Mouse (Mus musculus) urinary bladder, postnatal 14 days (tissue): Measurements from ENCODE around the gene Fbxw26.
A peak's percentile ranks its signal among the peaks of the same experiment; 100 is the strongest.
"Not testable (repeated sequence)": the region's sequence is repeated elsewhere in the genome, so short reads cannot be mapped to it uniquely, and the experiment has no call there.

Experiments
- DNase-seq: peaks from one replicate; pipeline ENCODE4 v3.0.0; 2021; ENCODE audit warnings: low spot score

Fbxw26 gene

GRCm38 (mm10) chr9:109745989-109746388, at the start of gene Fbxw26:
Gene Fbxw26 (minus strand): TSS chr9:109746089.
- not testable (repeated sequence) for DNase-seq

DNA sequence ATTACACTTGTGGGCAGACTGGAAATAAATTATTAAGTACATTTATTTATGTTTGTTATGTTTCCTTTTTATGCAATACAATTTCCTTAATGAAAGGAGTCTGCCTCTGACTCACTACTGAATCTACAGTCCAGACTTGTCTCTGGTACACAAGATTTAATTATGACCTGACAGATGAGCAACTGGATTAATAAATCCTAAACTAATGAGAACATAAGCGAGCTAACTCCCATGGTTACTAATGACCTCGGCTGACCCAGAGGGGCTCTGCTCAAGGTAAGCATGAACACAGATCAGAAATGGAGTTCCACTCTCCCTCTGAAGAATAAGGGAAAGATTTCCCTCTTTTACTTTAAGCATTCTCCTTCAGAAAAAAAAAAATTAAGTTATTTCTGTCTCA, 49.3 kb upstream of the Fbxw26 start:
- no peak for DNase-seq

DNA sequence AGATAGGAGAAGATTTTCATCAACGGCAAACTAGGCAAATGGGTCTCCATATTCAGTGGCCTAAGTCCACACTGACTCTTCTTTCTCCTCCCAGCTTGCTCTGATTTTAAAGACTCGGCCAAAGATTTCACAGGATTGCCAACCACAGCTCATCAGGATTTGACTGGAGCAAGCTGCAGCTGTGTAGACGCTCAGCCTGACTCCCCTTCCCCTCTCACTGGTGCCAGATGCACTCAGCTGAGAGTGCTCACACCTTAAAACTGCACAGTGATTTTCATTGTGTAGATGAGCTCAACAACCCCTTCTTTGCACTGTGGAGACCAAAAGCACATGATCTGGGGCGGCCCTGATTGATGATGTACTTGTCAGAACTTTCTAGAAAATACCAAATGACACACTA, 44.7 kb upstream of the Fbxw26 start, which contains the start of gene Fbxw27:
Gene Fbxw27 (minus strand): TSS at position 101 of the 400 bp plus-strand sequence.
- DNase-seq, result not testable (repeated sequence)

GRCm38 (mm10) chr9:109766841-109767240, 21.0 kb upstream of the Fbxw26 start:
- DNase-seq, result peak; percentile 9

DNA sequence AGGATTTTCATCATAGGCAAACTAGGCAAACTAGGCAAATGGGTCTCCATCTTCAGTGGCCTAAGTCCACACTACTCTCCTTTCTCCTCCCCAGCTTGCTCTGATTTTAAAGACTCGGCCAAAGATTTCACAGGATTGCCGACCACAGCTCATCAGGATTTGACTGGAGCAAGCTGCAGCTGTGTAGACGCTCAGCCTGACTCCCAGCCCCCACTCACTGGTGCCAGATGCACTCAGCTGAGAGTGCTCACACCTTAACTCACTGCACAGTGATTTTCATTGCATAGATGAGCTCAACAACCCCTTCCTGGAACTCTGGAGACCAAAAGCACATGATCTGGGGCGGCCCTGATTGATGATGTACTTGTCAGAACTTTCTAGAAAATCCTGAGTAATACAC, 43.3 kb downstream of the Fbxw26 start, which contains the start of gene Fbxw18:
Gene Fbxw18 (minus strand): TSS at position 101 of the 400 bp plus-strand sequence.
- DNase-seq, result not testable (repeated sequence)

DNA sequence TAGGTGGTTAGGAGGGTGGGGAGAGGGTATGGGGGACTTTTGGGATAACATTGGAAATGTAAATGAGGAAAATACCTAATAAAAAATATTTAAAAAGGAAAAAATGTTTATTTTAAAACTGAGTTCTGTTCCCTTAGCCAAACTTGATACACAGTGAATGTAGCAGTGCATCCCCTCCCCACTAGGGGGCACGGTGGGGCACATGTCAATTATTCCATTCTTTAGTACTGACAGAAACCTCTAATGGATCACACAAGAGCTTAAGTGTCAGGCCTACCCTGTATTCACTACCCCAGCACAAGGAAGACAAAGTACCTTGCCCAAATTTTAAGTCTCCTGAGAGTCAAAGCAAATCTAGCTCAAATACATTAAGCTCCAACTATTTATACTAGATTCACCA, 60.6 kb downstream of the Fbxw26 start:
- peak; percentile 54 for DNase-seq
